Mouse (Mus musculus): ENCODE measurements around the gene Nmt2. TPM values are rescaled to one million over a fixed set of nuclear protein-coding genes. Genes with fewer than 3 reads are reported as not detected.
A peak's percentile ranks its signal among the peaks of the same experiment; 100 is the strongest.

Nmt2 gene
- total RNA-seq (2017) = 18.0 to 31.9 TPM (median 18.3 TPM) in 3 replicates

- peak; percentile 96 for ATAC-seq (replicated peaks; ENCODE audit: insufficient number of reproducible peaks, low FRiP score, low TSS enrichment, poor library complexity, severe bottlenecking)
These were observed at the start of gene Nmt2 for GRCm38 (mm10) chr2:3283602-3284472. TSS of gene Nmt2 (plus strand) at chr2:3284212.

- no peak for ATAC-seq (replicated peaks; ENCODE audit: insufficient number of reproducible peaks, low FRiP score, low TSS enrichment, poor library complexity, severe bottlenecking)
These were observed 44.8 kb upstream of the Nmt2 start for GRCm38 (mm10) chr2:3239255-3239654.

- ATAC-seq (replicated peaks; ENCODE audit: insufficient number of reproducible peaks, low FRiP score, low TSS enrichment, poor library complexity, severe bottlenecking) = no peak
These were observed 39.8 kb upstream of the Nmt2 start for GRCm38 (mm10) chr2:3244251-3244650.

GRCm38 (mm10) chr2:3251309-3251708 lies 32.7 kb upstream of the Nmt2 start:
- ATAC-seq (replicated peaks; ENCODE audit: insufficient number of reproducible peaks, low FRiP score, low TSS enrichment, poor library complexity, severe bottlenecking) = no peak

GRCm38 (mm10) chr2:3266466-3266865 lies 17.5 kb upstream of the Nmt2 start:
- no peak for ATAC-seq (replicated peaks; ENCODE audit: insufficient number of reproducible peaks, low FRiP score, low TSS enrichment, poor library complexity, severe bottlenecking)

GRCm38 (mm10) chr2:3267879-3268278 lies 16.1 kb upstream of the Nmt2 start:
- ATAC-seq (replicated peaks; ENCODE audit: insufficient number of reproducible peaks, low FRiP score, low TSS enrichment, poor library complexity, severe bottlenecking) = no peak

GRCm38 (mm10) chr2:3273349-3273748 lies 10.7 kb upstream of the Nmt2 start:
- no peak for ATAC-seq (replicated peaks; ENCODE audit: insufficient number of reproducible peaks, low FRiP score, low TSS enrichment, poor library complexity, severe bottlenecking)

GRCm38 (mm10) chr2:3276106-3276505 lies 7.9 kb upstream of the Nmt2 start:
- no peak for ATAC-seq (replicated peaks; ENCODE audit: insufficient number of reproducible peaks, low FRiP score, low TSS enrichment, poor library complexity, severe bottlenecking)

- no peak for ATAC-seq (replicated peaks; ENCODE audit: insufficient number of reproducible peaks, low FRiP score, low TSS enrichment, poor library complexity, severe bottlenecking)
These were observed 6.5 kb upstream of the Nmt2 start for GRCm38 (mm10) chr2:3277502-3277901.

- ATAC-seq (replicated peaks; ENCODE audit: insufficient number of reproducible peaks, low FRiP score, low TSS enrichment, poor library complexity, severe bottlenecking) = no peak
These were observed 2.7 kb upstream of the Nmt2 start for GRCm38 (mm10) chr2:3281311-3281710.

GRCm38 (mm10) chr2:3282866-3283601 lies 978 bp upstream of the Nmt2 start:
- ATAC-seq (replicated peaks; ENCODE audit: insufficient number of reproducible peaks, low FRiP score, low TSS enrichment, poor library complexity, severe bottlenecking) = no peak

GRCm38 (mm10) chr2:3284473-3285180 lies 615 bp downstream of the Nmt2 start:
- ATAC-seq (replicated peaks; ENCODE audit: insufficient number of reproducible peaks, low FRiP score, low TSS enrichment, poor library complexity, severe bottlenecking) = peak; percentile 18; the same call in 1 of the 2 replicates

GRCm38 (mm10) chr2:3285181-3285530 lies 1.1 kb downstream of the Nmt2 start:
- no peak for ATAC-seq (replicated peaks; ENCODE audit: insufficient number of reproducible peaks, low FRiP score, low TSS enrichment, poor library complexity, severe bottlenecking)

GRCm38 (mm10) chr2:3285709-3286108 lies 1.7 kb downstream of the Nmt2 start:
- no peak for ATAC-seq (replicated peaks; ENCODE audit: insufficient number of reproducible peaks, low FRiP score, low TSS enrichment, poor library complexity, severe bottlenecking)

- no peak for ATAC-seq (replicated peaks; ENCODE audit: insufficient number of reproducible peaks, low FRiP score, low TSS enrichment, poor library complexity, severe bottlenecking)
These were observed 2.2 kb downstream of the Nmt2 start for GRCm38 (mm10) chr2:3286243-3286642.

GRCm38 (mm10) chr2:3289581-3289980 lies 5.6 kb downstream of the Nmt2 start:
- ATAC-seq (replicated peaks; ENCODE audit: insufficient number of reproducible peaks, low FRiP score, low TSS enrichment, poor library complexity, severe bottlenecking) = no peak

- ATAC-seq (replicated peaks; ENCODE audit: insufficient number of reproducible peaks, low FRiP score, low TSS enrichment, poor library complexity, severe bottlenecking) = no peak
These were observed 8.2 kb downstream of the Nmt2 start for GRCm38 (mm10) chr2:3292170-3292569.

- no peak for ATAC-seq (replicated peaks; ENCODE audit: insufficient number of reproducible peaks, low FRiP score, low TSS enrichment, poor library complexity, severe bottlenecking)
These were observed 11.8 kb downstream of the Nmt2 start for GRCm38 (mm10) chr2:3295826-3296225.

- ATAC-seq (replicated peaks; ENCODE audit: insufficient number of reproducible peaks, low FRiP score, low TSS enrichment, poor library complexity, severe bottlenecking) = no peak
These were observed 21.5 kb downstream of the Nmt2 start for GRCm38 (mm10) chr2:3305426-3306025.

All from monocyte, adult 5-6 weeks (primary cell).